Mouse (Mus musculus): ENCODE data around the gene Kcnh6. TPM values are rescaled to one million over a fixed set of nuclear protein-coding genes. Genes with fewer than 3 reads are reported as not detected.

Kcnh6 gene
- total RNA-seq, 2 experiments from 2014 or later: 2.3 to 2.4 TPM

GRCm38 (mm10) chr11:105978634-105979033, 29.3 kb upstream of the Kcnh6 start:
- no peak for TF ChIP-seq CTCF (IDR thresholded peaks at IDR 0.05)
- intact Hi-C loops (cut with DNase I): no loop called here
- DNase-seq (ENCODE audit: extremely low spot score in 1 of 2, low spot score in 2 of 2): no peak
- Histone ChIP-seq H3K4me3 (no peak overlapping the region), H3K27ac (no peak overlapping the region)

GRCm38 (mm10) chr11:105984452-105984851, 23.5 kb upstream of the Kcnh6 start:
- Histone ChIP-seq H3K27ac (no peak overlapping the region), H3K4me3 (no peak overlapping the region)
- no peak for DNase-seq (ENCODE audit: extremely low spot score in 1 of 2, low spot score in 2 of 2)
- TF ChIP-seq CTCF (IDR thresholded peaks at IDR 0.05): no peak
- intact Hi-C loops (cut with DNase I): no loop called here

- no peak for DNase-seq (ENCODE audit: extremely low spot score in 1 of 2, low spot score in 2 of 2)
These were observed 20.5 kb upstream of the Kcnh6 start for GRCm38 (mm10) chr11:105987446-105987845.

GRCm38 (mm10) chr11:105989446-105989845, 18.5 kb upstream of the Kcnh6 start:
- intact Hi-C loops (cut with DNase I): no loop called here
- no peak for TF ChIP-seq CTCF (IDR thresholded peaks at IDR 0.05)
- Histone ChIP-seq H3K4me3 (no peak overlapping the region), H3K27ac (no peak overlapping the region)
- no peak for DNase-seq (ENCODE audit: extremely low spot score in 1 of 2, low spot score in 2 of 2)

More at GRCm38 (mm10) chr11:105987446-105987845, 20.5 kb upstream of the Kcnh6 start:
- intact Hi-C loops (cut with DNase I): no loop called here
- no peak for TF ChIP-seq CTCF (IDR thresholded peaks at IDR 0.05)
- H3K4me3 ChIP-seq: no peak overlapping the region
- H3K27ac ChIP-seq: no peak overlapping the region

GRCm38 (mm10) chr11:105990231-105990630, 17.7 kb upstream of the Kcnh6 start:
- TF ChIP-seq CTCF (IDR thresholded peaks at IDR 0.05): no peak
- DNase-seq (ENCODE audit: extremely low spot score in 1 of 2, low spot score in 2 of 2): no peak
- intact Hi-C loops (cut with DNase I): no loop called here
- no peak overlapping the region for H3K4me3 ChIP-seq
- no peak overlapping the region for H3K27ac ChIP-seq

GRCm38 (mm10) chr11:105994375-105994774, 13.5 kb upstream of the Kcnh6 start, which contains the start of gene Ace3:
Gene Ace3, plus strand, starts transcription at chr11:105994675.
- no peak for DNase-seq (ENCODE audit: extremely low spot score in 1 of 2, low spot score in 2 of 2)
- no peak for TF ChIP-seq CTCF (IDR thresholded peaks at IDR 0.05)
- Histone ChIP-seq H3K4me3 (no peak within 1 kb of the TSS), H3K27ac (no peak within 1 kb of the TSS)
- intact Hi-C loops (cut with DNase I): no loop called here

- no peak for TF ChIP-seq CTCF (IDR thresholded peaks at IDR 0.05)
- DNase-seq (ENCODE audit: extremely low spot score in 1 of 2, low spot score in 2 of 2): no peak
- intact Hi-C loops (cut with DNase I): loop anchor here (2.0 to 5.0 kb wide), 2 partner anchors 27 to 77 kb away; no protein-coding TSS in a partner anchor
- Histone ChIP-seq H3K27ac (no peak overlapping the region), H3K4me3 (no peak overlapping the region)
These were observed 7.9 kb upstream of the Kcnh6 start for GRCm38 (mm10) chr11:106000062-106000461.

GRCm38 (mm10) chr11:106001718-106002117, 6.2 kb upstream of the Kcnh6 start:
- no peak overlapping the region for H3K27ac ChIP-seq
- H3K4me3 ChIP-seq: no peak overlapping the region
- DNase-seq (ENCODE audit: extremely low spot score in 1 of 2, low spot score in 2 of 2): no peak
- intact Hi-C loops (cut with DNase I): loop anchor here (2.0 to 5.0 kb wide), 2 partner anchors 25 to 76 kb away; no protein-coding TSS in a partner anchor
- peak; percentile 67 for TF ChIP-seq CTCF (IDR thresholded peaks at IDR 0.05)

GRCm38 (mm10) chr11:106004576-106004975, 3.3 kb upstream of the Kcnh6 start:
- no peak for DNase-seq (ENCODE audit: extremely low spot score in 1 of 2, low spot score in 2 of 2)
- intact Hi-C loops (cut with DNase I): loop anchor here (5.0 kb wide), 1 partner anchor 73 kb away; no protein-coding TSS in a partner anchor
- TF ChIP-seq CTCF (IDR thresholded peaks at IDR 0.05): no peak
- H3K27ac ChIP-seq: no peak overlapping the region
- H3K4me3 ChIP-seq: no peak overlapping the region

- Histone ChIP-seq H3K4me3 (no peak overlapping the region), H3K27ac (no peak overlapping the region)
- no peak for DNase-seq (ENCODE audit: extremely low spot score in 1 of 2, low spot score in 2 of 2)
- no peak for TF ChIP-seq CTCF (IDR thresholded peaks at IDR 0.05)
- intact Hi-C loops (cut with DNase I): no loop called here
These were observed 2.0 kb upstream of the Kcnh6 start for GRCm38 (mm10) chr11:106005970-106006369.

GRCm38 (mm10) chr11:106012711-106013110, 4.8 kb downstream of the Kcnh6 start:
- intact Hi-C loops (cut with DNase I): loop anchor here (10.0 kb wide), 1 partner anchor 668 kb away; no protein-coding TSS in a partner anchor
- no peak overlapping the region for H3K27ac ChIP-seq
- DNase-seq (ENCODE audit: extremely low spot score in 1 of 2, low spot score in 2 of 2): no peak
- TF ChIP-seq CTCF (IDR thresholded peaks at IDR 0.05): no peak
- H3K4me3 ChIP-seq: no peak overlapping the region

- intact Hi-C loops (cut with DNase I): loop anchor here (10.0 kb wide), 1 partner anchor 669 kb away; no protein-coding TSS in a partner anchor
- TF ChIP-seq CTCF (IDR thresholded peaks at IDR 0.05): no peak
- H3K4me3 ChIP-seq: no peak overlapping the region
- H3K27ac ChIP-seq: no peak overlapping the region
- DNase-seq (ENCODE audit: extremely low spot score in 1 of 2, low spot score in 2 of 2): peak in 1 of 2 experiments; percentile 37
These were observed 5.8 kb downstream of the Kcnh6 start for GRCm38 (mm10) chr11:106013556-106014225.

GRCm38 (mm10) chr11:106016440-106016839, 8.5 kb downstream of the Kcnh6 start:
- intact Hi-C loops (cut with DNase I): loop anchor here (10.0 kb wide), 1 partner anchor 672 kb away; no protein-coding TSS in a partner anchor
- TF ChIP-seq CTCF (IDR thresholded peaks at IDR 0.05): no peak
- Histone ChIP-seq H3K4me3 (no peak overlapping the region), H3K27ac (no peak overlapping the region)
- no peak for DNase-seq (ENCODE audit: extremely low spot score in 1 of 2, low spot score in 2 of 2)
